Mouse (Mus musculus): Measurements from ENCODE around the gene Abcb5.
"Not testable (repeated sequence)": the region's sequence is repeated elsewhere in the genome, so short reads cannot be mapped to it uniquely, and the experiment has no call there.

Gene Abcb5

DNA sequence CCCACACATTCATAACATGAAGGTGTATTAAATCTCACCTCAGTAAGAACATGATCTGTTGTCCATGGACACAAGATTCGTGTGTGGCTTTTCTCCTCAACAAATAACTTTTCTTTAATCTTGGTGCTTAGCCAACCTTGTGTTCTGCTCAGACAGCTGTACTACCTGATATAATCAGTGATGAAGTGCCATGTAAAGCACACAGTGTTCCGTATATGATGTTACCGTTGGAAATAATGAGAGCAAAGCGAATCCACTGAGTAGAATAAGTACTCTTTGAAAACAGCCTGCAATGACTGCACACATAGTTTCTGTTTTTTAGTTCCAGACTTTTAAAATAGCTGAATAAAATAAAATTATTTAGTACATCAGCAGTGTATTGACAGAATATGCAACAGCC is at the start of gene Abcb5:
Gene Abcb5 (minus strand): TSS at position 101 of the 400 bp plus-strand sequence.
- DNase-seq (ENCODE audit: low spot score in 2 of 2), result no peak

DNA sequence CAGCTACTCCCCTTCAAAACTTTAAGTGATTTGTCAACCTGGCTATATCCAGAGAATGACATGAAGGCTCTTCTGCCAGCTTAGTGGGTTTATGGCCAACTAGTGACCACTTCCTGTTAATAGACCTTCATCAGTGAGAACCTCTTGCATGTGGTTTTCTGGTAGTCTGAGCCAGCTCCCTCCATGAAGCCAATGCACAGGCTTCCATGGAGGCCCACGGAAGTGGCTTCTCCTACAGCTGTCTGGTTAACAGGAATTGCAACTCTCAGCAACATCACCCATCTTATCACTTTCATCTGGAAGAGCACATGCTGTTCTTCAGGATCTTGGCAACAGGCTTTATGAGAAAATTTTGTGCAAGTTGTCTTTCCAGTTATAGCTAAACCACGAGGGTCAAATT is 33.0 kb upstream of the Abcb5 start:
- DNase-seq (ENCODE audit: low spot score in 2 of 2), result no peak

DNA sequence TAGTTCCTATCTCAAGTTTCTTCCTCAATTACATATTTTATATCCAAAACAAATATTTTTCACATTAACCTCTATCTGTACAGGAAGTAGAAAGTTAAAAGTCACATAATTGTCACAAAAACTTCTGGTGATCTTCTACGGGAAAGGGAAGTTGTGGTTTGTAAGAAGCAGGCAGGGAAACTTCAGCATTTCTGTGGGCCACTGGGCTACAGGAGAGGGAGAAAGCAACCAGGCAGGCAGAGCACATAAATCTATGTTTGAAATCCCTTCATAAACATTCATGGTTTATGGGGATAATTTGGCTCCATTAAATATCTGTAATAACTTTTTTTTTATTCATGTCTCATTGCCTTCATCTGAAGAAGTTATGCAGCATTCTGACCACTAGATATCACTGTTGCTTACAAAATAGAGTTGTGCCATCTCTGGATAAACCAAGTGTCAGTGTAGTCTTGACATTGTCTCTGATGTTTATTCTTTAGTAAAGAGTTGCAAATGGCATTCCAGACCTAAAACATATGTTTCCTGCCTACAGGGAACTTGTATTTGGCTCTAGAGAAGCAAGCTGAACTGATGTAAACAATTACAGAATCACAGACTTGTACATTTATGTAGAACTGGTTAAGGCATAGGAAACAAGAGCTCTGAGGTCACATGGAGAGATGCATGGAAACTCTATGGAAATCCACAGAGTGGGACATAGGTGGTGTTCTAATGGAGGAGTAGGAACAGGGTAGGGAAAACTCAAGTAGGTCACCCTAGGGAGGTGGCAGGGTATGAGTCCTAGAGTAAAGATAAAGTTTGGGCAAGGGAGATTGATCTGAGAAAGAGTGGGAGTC is 28.3 kb upstream of the Abcb5 start:
- no peak for DNase-seq (ENCODE audit: low spot score in 2 of 2)

DNA sequence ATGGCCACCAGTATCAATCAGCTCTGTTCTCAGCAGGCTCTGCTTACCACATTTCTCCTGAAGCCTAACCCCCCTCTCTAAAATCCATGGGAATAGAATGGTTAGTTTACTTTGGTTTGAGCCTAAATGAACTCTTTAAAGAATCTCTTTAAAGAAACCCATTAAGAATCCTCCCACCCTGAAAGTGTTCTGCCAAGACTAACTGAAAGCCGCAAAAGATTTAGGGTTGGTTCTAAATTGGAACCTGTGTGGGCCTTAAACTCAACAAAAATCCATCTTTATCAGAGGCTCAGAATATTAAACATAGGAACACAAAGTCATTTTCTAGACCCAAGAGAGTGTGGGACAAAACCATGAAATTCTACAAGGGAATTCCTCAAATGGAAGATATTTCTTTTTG is 18.6 kb upstream of the Abcb5 start:
- no peak for DNase-seq (ENCODE audit: low spot score in 2 of 2)

DNA sequence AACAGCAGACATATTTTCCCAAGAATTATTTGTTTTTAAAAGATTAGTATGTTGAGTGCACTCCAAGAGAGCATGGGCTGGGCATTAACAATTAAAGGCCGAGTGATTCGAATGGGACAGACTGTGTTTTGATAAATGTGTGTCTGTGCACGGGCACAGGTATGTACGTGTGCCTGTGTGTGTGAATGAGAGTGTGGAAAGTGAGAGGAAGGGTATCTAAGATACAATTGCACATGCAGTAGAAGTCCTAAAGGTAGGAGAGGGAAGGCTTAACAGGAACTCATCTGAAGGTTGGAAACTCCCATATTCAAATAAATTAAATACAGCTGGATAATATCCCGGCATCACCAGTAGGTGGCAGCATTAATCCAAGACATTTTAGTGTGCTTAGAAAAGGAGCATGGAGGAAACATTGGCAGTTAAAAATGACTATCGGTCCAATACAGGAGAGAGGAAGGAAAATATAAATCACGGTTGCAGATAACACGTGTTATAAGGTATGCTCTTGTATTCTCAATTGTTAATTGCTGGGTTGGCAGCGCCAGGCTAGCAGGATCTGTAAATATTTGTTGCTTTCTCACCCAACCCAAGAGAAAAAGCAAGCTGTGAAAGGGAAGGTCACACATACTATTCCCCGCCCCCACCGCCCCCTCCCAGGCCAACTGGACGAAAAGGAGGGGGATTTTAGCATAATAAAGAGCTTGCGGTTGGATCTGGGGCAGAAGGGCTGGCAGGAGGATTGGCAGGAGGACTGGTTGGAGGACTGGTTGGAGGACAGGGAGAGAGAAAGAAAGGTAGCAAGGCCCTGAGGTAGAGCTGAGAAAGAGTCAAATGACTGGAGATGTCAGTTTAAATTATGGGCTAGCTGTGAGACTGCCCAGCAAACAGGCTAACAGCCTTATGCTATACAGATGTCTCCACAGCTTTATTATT is 35.6 kb downstream of the Abcb5 start:
- peak in 1 of 2 experiments; percentile 72 for DNase-seq (ENCODE audit: low spot score in 2 of 2)

DNA sequence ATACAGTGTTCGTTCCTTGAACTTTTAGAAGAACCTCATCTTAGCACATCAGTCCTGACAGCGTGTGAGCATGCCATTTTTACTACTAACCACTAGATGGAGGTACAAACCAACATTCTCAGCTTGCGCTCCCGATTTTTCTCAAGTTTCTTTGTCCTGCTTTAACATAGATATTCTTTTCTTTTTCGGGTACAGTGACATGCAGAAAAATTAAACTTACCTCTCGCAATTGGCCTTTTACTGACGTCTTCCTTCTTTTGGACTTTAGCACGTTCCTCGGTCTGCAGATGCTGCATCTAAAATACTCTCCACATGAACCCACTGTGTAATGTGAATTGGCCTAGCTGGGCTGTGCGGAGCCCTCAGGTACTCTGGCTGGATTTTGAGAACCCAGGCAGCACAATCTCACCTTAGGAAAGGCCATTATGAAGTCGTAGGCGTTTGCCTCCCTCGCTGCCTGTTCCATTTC is 39.4 kb downstream of the Abcb5 start:
- DNase-seq (ENCODE audit: low spot score in 2 of 2), result peak in 1 of 2 experiments; percentile 5

DNA sequence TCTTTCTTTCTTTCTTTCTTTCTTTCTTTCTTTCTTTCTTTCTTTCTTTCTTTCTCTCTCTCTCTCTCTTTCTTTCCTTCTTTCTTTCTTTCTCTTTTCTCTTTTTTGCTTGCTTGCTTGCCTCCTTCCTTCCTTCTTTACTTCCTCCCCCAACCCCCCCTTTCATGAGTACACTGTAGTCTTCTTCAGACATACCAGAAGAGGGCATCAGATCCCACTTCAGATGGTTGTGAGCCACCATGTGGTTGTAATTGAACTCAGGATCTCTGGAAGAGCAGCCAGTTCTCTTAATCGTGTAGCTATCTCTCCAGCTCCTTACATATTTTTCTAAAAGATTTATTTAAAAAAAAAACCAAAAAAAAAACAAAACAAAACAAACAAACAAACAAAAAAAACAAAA is 42.3 kb downstream of the Abcb5 start:
- DNase-seq (ENCODE audit: low spot score in 2 of 2), result not testable (repeated sequence)

DNA sequence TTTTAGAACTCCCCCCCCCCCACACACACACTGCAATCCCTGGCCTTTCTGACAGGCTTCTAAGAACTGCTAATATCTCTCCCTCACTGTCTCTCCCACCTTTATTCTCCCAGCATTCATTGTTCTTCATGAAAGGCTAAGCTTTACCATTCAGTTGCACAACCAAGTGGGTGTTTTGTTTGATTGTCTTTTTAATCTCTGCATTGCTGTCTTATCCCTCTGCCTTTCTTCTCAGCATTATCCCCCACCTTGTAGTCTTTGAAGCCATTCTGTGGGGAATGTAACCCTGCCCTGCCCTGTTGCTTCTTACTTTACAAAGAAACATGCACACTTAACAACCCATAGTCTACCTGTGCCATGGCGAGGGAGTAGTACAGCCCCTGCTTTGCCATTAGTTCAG is 48.5 kb downstream of the Abcb5 start:
- DNase-seq (ENCODE audit: low spot score in 2 of 2), result no peak

DNA sequence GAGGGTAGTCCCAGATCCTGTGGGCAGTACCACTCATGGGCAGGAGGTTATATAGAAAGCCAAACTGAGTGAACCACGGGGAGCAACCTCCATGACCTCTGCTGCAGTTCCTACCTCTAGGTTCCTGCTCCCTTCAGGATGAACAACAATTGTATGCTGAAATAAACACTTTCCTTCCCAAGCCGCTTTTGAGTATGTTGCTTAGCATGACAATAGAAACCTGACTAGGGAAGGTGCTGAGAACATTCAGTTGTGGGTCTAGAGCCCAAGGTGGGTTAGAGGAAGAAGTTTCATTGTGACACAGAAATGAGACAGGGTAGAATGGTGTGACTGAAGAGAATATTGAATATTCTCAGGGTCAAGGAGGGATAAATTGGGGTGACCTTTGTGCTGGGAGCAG is 55.9 kb downstream of the Abcb5 start:
- DNase-seq (ENCODE audit: low spot score in 2 of 2), result no peak

DNA sequence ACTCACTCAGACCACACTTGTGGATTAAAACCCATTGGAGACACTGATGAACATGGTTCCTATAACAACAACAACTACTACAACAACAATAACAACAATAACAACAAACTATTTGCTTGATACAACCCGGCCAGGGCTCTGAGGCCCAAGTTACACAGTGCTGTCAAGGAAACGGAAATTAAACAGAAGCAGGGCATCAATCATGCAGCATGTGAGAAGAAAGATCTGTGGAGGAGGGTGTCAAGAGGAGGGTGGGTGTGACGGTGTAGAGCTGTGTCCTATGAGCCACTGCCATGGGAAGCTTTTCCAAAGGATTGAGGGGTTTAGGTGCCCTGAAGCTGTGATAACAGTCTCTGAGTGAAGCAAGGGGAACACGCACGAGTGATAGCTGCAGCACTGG is 64.0 kb downstream of the Abcb5 start:
- DNase-seq (ENCODE audit: low spot score in 2 of 2), result no peak

DNA sequence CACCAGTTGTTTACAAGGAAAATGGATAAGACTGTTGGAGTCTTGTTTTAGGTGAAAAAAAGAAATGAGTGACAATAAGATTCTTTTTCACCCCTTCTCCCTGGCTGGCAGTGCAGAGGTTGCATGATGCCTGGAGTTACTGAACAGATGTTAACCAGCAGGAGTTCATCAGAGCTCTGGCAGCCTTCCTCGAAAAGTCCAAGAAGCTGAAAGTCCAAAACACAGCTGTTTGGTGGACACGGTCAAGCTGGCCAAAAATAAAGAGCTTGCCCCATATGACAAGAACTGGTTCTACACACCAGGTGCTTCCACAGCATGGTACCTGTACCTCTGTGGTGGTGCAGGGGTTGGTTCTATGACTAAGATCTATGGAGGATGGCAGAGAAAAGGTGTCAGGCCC is 78.3 kb downstream of the Abcb5 start:
- no peak for DNase-seq (ENCODE audit: low spot score in 2 of 2)

DNA sequence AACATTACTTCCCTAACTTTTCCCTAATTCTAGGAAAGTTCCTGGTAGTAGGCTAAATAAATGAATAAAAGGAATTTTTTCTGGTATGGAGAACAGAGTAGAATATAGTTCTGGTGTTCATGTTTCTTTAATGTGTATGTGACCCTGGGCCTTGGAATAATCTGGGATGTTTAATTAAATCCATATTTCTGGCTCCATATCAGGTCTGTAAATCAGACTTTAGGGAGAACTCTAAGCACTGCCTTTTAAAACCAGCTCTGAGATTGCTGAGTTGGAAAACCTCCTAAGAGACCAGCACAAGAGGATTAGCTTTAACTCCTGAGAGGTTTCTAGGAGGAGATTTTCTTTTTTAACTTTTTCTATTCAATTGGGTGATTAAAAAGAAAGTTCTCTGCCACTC is 83.4 kb downstream of the Abcb5 start:
- no peak for DNase-seq (ENCODE audit: low spot score in 2 of 2)

DNA sequence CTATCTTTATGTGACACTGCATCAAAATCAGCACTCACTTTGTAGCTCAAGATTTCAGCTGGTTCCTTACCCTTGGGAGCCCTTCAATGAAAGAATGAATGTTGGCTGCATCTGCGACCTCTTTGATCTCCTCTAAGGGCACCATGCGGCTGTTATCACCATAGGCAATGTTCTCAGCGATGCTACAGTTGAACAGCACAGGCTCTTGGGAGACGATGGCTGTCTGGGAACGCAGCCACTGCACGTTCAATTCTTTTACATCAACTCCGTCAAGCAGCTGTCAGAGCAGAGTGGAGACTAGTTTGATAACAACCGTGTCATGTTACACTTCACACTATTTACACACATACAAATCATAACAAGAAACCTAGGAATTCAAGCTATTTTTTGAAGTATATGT is 93.5 kb downstream of the Abcb5 start:
- DNase-seq (ENCODE audit: low spot score in 2 of 2), result no peak

DNA sequence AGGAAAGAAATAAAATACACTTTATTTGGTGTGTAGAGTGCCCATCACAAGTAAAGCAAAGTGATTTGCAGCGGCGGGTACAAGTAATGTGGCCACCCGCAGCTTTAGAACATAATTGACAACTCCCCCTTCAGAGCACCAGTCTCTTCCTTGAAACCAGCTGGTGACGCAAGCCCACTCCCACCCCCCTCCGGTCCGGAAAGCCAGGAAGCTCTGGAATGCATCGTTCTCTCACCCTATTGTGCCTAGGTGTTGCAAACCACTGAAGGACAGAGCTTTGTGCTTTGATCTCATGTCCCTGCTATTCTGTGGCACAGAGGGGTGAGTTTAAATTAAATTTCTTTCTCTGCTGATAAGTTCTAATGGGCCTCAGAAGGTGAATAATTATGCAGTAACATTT is 110.1 kb downstream of the Abcb5 start:
- no peak for DNase-seq (ENCODE audit: low spot score in 2 of 2)

DNA sequence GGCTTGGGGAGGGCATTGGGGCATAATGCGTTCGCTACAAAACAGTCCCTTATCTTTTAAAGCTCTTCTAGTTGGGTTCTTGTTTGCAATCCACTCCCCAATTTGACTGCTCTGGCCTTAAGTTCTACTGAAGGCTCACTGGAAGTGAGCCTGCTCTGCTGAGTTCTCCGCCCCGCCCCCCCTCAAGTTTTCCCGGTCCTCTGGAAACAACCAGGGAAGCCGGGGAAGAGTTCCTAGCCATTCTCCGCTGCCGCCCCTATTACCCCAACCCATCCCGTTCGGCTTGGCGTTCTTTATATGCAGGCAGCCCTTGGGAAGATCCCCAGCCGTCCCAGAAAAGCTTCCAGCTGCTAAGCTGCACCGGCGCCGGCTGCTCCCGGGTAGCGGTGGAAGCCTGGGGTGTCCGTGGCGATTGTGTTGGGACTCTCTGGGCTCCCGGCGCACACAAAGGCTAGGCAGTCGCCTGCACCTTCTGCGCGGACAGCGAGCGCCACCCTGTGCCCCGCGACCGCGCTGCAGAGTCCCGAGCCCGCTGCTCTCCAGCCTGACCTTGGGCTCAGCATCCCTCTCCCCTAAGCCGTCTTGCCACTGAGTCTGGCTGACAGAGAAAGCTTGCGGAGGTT is 111.3 kb downstream of the Abcb5 start:
- peak; percentile 52 to 79 for DNase-seq (ENCODE audit: low spot score in 2 of 2)

DNA sequence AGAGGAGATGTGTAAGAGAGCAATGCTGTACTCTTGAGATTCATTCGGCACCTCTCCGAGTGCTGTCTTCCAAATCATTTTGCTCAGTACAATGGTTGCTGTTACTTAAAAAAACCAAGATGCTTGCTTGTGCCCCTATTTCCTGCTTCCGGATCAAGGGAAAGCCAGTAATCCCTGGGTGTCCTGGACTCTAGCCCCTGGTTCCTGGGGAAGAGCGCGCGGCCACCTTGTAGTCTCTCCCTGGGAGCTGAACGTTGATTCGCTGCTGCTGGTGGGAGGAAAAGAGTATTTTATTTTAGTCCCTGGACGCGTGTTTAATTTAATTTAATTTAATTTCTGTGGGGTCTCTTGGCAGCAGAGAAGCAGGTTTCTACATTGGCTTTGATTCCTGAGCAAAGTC is 111.8 kb downstream of the Abcb5 start:
- DNase-seq (ENCODE audit: low spot score in 2 of 2), result no peak

DNA sequence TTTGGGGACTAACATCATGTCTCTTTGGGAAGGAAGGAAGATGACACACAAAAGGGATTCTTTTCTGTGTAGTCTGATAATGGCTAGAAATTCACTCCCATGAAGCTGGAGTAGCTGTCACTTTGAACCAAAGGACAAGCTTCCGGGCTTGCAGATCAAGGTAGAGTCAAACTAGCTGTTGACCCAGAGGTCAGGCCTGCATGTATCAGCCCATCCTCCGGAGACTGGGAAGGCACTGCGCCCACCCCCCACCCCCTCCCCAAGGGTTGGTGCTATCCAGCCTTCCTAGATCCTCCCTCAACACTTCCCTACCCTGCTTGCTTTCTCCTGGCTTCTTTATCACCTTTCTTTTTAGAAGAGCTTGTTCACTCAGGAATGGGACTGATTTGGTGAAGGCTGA is 112.9 kb downstream of the Abcb5 start:
- no peak for DNase-seq (ENCODE audit: low spot score in 2 of 2)

DNA sequence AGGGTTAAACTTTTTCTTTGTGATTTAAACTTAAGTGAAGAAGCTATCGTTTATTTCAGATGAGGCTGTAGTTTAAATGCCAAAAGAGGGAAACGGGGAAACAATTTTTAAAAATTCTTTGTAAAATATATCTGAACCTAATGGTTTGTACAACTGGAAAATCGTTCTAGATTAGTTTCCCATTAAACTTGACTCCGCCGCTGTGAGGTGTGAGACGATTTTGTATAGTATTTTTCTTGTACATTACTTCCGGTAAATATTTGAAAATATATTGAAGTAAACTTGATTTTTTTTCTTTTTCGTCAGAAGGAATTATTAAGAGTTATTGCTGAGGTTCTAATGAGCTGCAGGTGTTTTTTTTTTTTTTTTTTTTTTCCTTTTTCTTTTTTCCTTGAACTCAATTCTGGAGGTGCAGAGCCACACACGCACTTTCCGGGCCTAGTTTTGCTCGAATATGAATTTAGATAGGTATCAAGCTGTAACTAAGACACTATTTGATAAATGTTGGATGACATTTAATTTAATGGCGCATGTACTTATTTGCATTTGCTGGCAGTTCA is 115.3 kb downstream of the Abcb5 start:
- DNase-seq (ENCODE audit: low spot score in 2 of 2), result no peak

DNA sequence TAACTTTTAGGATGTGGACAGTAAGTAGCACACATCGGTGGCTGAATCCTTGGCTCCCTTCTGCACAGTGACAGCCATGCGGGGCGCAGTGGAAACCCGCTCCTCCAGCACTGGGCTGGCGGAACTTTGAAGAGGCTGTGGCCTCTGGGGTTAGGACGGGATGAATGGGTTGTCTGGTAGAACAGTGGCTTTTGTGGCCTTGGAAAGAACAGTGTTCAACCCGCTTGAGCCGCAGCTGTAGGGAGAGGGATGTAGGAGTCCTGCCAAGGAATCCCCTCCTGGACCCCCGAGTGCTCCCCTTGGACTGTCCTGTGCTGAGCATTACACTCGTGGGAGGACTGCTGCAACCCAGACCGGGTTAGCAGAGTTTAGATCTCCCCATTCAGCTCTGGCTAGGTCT is 116.2 kb downstream of the Abcb5 start:
- no peak for DNase-seq (ENCODE audit: low spot score in 2 of 2)

DNA sequence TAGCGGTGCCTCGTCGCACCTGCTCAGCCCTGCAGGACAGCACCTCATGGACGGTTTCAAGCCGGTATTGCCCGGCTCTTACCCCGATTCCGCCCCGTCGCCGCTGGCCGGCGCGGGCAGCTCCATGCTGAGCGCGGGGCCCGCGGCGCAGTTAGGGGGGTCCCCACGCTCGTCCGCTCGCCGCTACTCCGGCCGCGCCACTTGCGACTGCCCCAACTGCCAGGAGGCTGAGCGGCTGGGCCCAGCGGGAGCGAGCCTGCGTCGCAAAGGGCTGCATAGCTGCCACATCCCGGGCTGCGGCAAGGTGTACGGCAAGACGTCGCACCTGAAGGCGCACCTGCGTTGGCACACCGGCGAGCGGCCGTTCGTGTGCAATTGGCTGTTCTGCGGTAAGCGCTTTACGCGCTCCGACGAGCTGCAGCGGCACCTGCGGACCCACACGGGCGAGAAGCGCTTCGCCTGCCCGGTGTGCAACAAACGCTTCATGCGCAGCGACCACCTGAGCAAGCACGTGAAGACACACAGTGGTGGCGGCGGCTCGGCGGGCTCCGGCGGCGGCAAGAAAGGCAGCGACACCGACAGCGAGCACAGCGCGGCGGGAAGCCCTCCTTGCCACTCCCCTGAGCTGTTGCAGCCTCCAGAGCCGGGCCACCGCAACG is 116.9 kb downstream of the Abcb5 start:
- no peak for DNase-seq (ENCODE audit: low spot score in 2 of 2)

DNA sequence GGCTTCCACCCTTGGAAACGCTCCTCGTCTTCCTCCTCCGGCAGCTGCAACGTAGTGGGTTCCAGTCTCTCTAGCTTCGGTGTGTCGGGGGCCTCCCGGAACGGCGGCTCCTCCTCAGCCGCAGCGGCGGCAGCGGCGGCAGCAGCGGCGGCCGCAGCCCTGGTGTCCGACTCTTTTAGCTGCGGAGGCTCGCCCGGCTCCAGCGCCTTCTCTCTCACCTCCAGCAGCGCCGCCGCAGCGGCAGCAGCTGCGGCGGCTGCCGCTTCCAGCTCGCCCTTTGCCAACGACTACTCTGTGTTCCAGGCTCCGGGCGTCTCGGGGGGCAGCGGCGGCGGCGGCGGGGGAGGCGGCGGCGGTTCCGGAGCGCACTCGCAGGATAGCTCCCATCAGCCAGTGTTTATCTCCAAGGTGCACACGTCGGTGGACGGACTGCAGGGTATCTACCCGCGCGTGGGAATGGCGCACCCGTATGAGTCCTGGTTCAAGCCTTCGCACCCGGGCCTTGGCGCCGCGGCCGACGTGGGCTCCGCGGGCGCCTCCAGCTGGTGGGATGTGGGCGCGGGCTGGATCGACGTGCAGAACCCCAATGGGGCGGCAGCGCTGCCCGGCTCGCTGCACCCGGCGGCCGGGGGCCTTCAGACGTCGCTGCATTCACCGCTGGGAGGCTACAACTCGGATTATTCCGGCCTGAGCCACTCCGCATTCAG is 117.6 kb downstream of the Abcb5 start:
- DNase-seq (ENCODE audit: low spot score in 2 of 2), result no peak
